Mouse (Mus musculus) liver, embryonic 12.5 days (tissue): ENCODE data around the gene Cfap58. TPM values are rescaled to one million over a fixed set of nuclear protein-coding genes. Genes with fewer than 3 reads are reported as not detected.

Experiments
- ATAC-seq: fragments of 200-750 bp; cut with Nextera tagmentation; 2 replicates; pipeline ENCODE4 v1.8.0; 2017; ENCODE audit warnings: moderate number of reproducible peaks, mild to moderate bottlenecking, moderate library complexity
- H3K27ac ChIP-seq: fragments of 300-500 bp; sonication (generic); 2 replicates; pipeline ENCODE4 v1.5.1; 2016; ENCODE audit warnings: mild to moderate bottlenecking
- H3K27me3 ChIP-seq: fragments of 300-500 bp; sonication (generic); replicated peaks from 2 replicates; pipeline ENCODE4 v1.6.1; 2016; ENCODE audit warnings: mild to moderate bottlenecking, moderate library complexity
- H3K36me3 ChIP-seq: fragments of 300-500 bp; sonication (generic); 2 replicates; pipeline ENCODE4 v1.6.1; 2016; ENCODE audit warnings: mild to moderate bottlenecking, moderate library complexity
- H3K4me1 ChIP-seq: fragments of 300-500 bp; sonication (generic); 2 replicates; pipeline ENCODE4 v1.6.1; 2016
- H3K4me2 ChIP-seq: fragments of 300-500 bp; sonication (generic); 2 replicates; pipeline ENCODE4 v1.6.1; 2016; ENCODE audit warnings: mild to moderate bottlenecking, moderate library complexity
- H3K4me3 ChIP-seq: fragments of 300-500 bp; sonication (generic); 2 replicates; pipeline ENCODE4 v1.5.1; 2016; ENCODE audit warnings: mild to moderate bottlenecking, moderate library complexity
- H3K9ac ChIP-seq: fragments of 300-500 bp; sonication (generic); 2 replicates; pipeline ENCODE4 v1.6.1; 2016; ENCODE audit warnings: mild to moderate bottlenecking, moderate library complexity
- H3K9me3 ChIP-seq: fragments of 300-500 bp; sonication (generic); replicated peaks from 2 replicates; pipeline ENCODE4 v1.6.1; 2016; ENCODE audit warnings: mild to moderate bottlenecking, moderate library complexity
- WGBS: fragments of 180-500 bp; shearing (Covaris S2); methylation state at CpG from one replicate; pipeline ENCODE4 v1.1.7; 2016; ENCODE audit not compliant: insufficient replicate concordance; 5-methylcytosine and 5-hydroxymethylcytosine counted together
- polyA plus RNA-seq: library from polyadenylated mRNA; unstranded; fragments of >200 nt; fragmentation: Nextera tagmentation; extraction: Ambion mirVana; gene quantifications from 2 replicates; pipeline ENCODE4 v1.2.1, GENCODE M21; 2016

The Cfap58 gene
- polyA plus RNA-seq, 1 experiment from 2014 or later: not detected

GRCm38 (mm10) chr19:47905081-47905480 is 32.4 kb upstream of the Cfap58 start:
- H3K9me3 ChIP-seq: no peaks in the 10 kb centered on the region
- H3K36me3 ChIP-seq: peaks cover 7% of the 10 kb centered on the region; the same call in 1 of the 2 replicates
- no peak overlapping the region for H3K4me3 ChIP-seq
- no peak overlapping the region for H3K27ac ChIP-seq
- 50% methylated on average over 4 of the region's 4 CpGs for WGBS
- H3K4me2 ChIP-seq: no peak overlapping the region
- peaks cover 76% of the 10 kb centered on the region for H3K4me1 ChIP-seq
- no peak for ATAC-seq
- H3K27me3 ChIP-seq: no peaks in the 10 kb centered on the region
- no peak overlapping the region for H3K9ac ChIP-seq

GRCm38 (mm10) chr19:47905603-47906002 is 31.9 kb upstream of the Cfap58 start:
- Histone ChIP-seq H3K9me3 (no peaks in the 10 kb centered on the region), H3K4me3 (no peak overlapping the region), H3K4me1 (peaks cover 76% of the 10 kb centered on the region), H3K9ac (no peak overlapping the region), H3K4me2 (no peak overlapping the region), H3K27ac (no peak overlapping the region), H3K36me3 (peaks cover 7% of the 10 kb centered on the region; the same call in 1 of the 2 replicates), H3K27me3 (no peaks in the 10 kb centered on the region)
- no peak for ATAC-seq
- WGBS: 60% methylated on average over 5 of the region's 5 CpGs

- Histone ChIP-seq H3K27ac (no peak overlapping the region), H3K36me3 (peaks cover 20% of the 10 kb centered on the region), H3K4me3 (no peak overlapping the region), H3K9ac (no peak overlapping the region), H3K4me1 (peaks cover 70% of the 10 kb centered on the region), H3K9me3 (no peaks in the 10 kb centered on the region), H3K27me3 (no peaks in the 10 kb centered on the region), H3K4me2 (no peak overlapping the region)
- ATAC-seq: no peak
- 89% methylated on average over 9 of the region's 9 CpGs for WGBS
Measured at GRCm38 (mm10) chr19:47907596-47907995, 29.9 kb upstream of the Cfap58 start.

GRCm38 (mm10) chr19:47908961-47909371 is 28.5 kb upstream of the Cfap58 start:
- Histone ChIP-seq H3K36me3 (peaks cover 20% of the 10 kb centered on the region), H3K4me3 (no peak overlapping the region), H3K27me3 (no peaks in the 10 kb centered on the region), H3K9ac (no peak overlapping the region), H3K4me1 (peaks cover 56% of the 10 kb centered on the region), H3K9me3 (no peaks in the 10 kb centered on the region), H3K4me2 (peak overlapping the region; percentile 46), H3K27ac (no peak overlapping the region)
- ATAC-seq: no peak
- 49% methylated on average over 6 of the region's 6 CpGs for WGBS

- Histone ChIP-seq H3K9me3 (no peaks in the 10 kb centered on the region), H3K27me3 (no peaks in the 10 kb centered on the region), H3K36me3 (peaks cover 20% of the 10 kb centered on the region), H3K4me1 (peaks cover 56% of the 10 kb centered on the region), H3K4me2 (peak overlapping the region; percentile 46), H3K27ac (peak overlapping the region; percentile 36; the same call in 1 of the 2 replicates), H3K4me3 (peak overlapping the region; percentile 19), H3K9ac (0 out of 2 replicates have a peak overlapping the region, but pooled peaks have one; percentile 24)
- ATAC-seq: no peak
- WGBS: 28% methylated on average over 10 of the region's 10 CpGs
Measured at GRCm38 (mm10) chr19:47909387-47910116, 27.9 kb upstream of the Cfap58 start.

GRCm38 (mm10) chr19:47910117-47910618 is 27.3 kb upstream of the Cfap58 start:
- ATAC-seq: peak; percentile 63
- Histone ChIP-seq H3K9ac (0 out of 2 replicates have a peak overlapping the region, but pooled peaks have one; percentile 24), H3K27me3 (no peaks in the 10 kb centered on the region), H3K4me2 (peak overlapping the region; percentile 46), H3K27ac (peak overlapping the region; percentile 36; the same call in 1 of the 2 replicates), H3K9me3 (no peaks in the 10 kb centered on the region), H3K4me1 (peaks cover 56% of the 10 kb centered on the region), H3K36me3 (peaks cover 20% of the 10 kb centered on the region), H3K4me3 (peak overlapping the region; percentile 19; the same call in 1 of the 2 replicates)
- WGBS: 42% methylated on average over 2 of the region's 4 CpGs

- 71% methylated on average over 4 of the region's 4 CpGs for WGBS
Measured at GRCm38 (mm10) chr19:47910751-47911150, 26.7 kb upstream of the Cfap58 start.

GRCm38 (mm10) chr19:47913344-47913743 is 24.1 kb upstream of the Cfap58 start:
- Histone ChIP-seq H3K27ac (no peak overlapping the region), H3K9ac (no peak overlapping the region), H3K27me3 (no peaks in the 10 kb centered on the region), H3K36me3 (peaks cover 14% of the 10 kb centered on the region), H3K4me2 (no peak overlapping the region), H3K4me3 (no peak overlapping the region), H3K9me3 (no peaks in the 10 kb centered on the region), H3K4me1 (peaks cover 51% of the 10 kb centered on the region)
- no peak for ATAC-seq
- 82% methylated on average over 7 of the region's 7 CpGs for WGBS

More at GRCm38 (mm10) chr19:47910751-47911150, 26.7 kb upstream of the Cfap58 start:
- Histone ChIP-seq H3K4me2 (0 out of 2 replicates have a peak overlapping the region, but pooled peaks have one; percentile 46), H3K4me1 (peaks cover 53% of the 10 kb centered on the region), H3K27ac (peak overlapping the region; percentile 36; the same call in 1 of the 2 replicates), H3K27me3 (no peaks in the 10 kb centered on the region), H3K9ac (no peak overlapping the region), H3K4me3 (no peak overlapping the region), H3K9me3 (no peaks in the 10 kb centered on the region), H3K36me3 (peaks cover 20% of the 10 kb centered on the region)
- no peak for ATAC-seq

- ATAC-seq: no peak
- Histone ChIP-seq H3K9ac (no peak overlapping the region), H3K4me1 (peaks cover 46% of the 10 kb centered on the region), H3K4me3 (no peak overlapping the region), H3K27me3 (no peaks in the 10 kb centered on the region), H3K9me3 (no peaks in the 10 kb centered on the region), H3K27ac (no peak overlapping the region), H3K36me3 (peaks cover 14% of the 10 kb centered on the region), H3K4me2 (no peak overlapping the region)
- WGBS: 82% methylated on average over 4 of the region's 4 CpGs
Measured at GRCm38 (mm10) chr19:47914191-47914590, 23.3 kb upstream of the Cfap58 start.

GRCm38 (mm10) chr19:47915251-47915650 is 22.2 kb upstream of the Cfap58 start:
- WGBS: 76% methylated on average over 4 of the region's 4 CpGs

GRCm38 (mm10) chr19:47917396-47917795 is 20.1 kb upstream of the Cfap58 start:
- H3K4me3 ChIP-seq: peak overlapping the region; percentile 83
- no peaks in the 10 kb centered on the region for H3K9me3 ChIP-seq
- 72% methylated on average over 4 of the region's 4 CpGs for WGBS
- peak overlapping the region; percentile 90 for H3K4me2 ChIP-seq
- no peak for ATAC-seq
- peaks cover 28% of the 10 kb centered on the region for H3K4me1 ChIP-seq
- H3K27ac ChIP-seq: no peak overlapping the region
- H3K36me3 ChIP-seq: no peaks in the 10 kb centered on the region; the same call in 1 of the 2 replicates
- no peaks in the 10 kb centered on the region for H3K27me3 ChIP-seq
- H3K9ac ChIP-seq: peak overlapping the region; percentile 83; the same call in 1 of the 2 replicates

More at GRCm38 (mm10) chr19:47915251-47915650, 22.2 kb upstream of the Cfap58 start:
- Histone ChIP-seq H3K27me3 (no peaks in the 10 kb centered on the region), H3K9ac (no peak overlapping the region), H3K4me1 (peaks cover 42% of the 10 kb centered on the region), H3K9me3 (no peaks in the 10 kb centered on the region), H3K4me3 (no peak overlapping the region), H3K36me3 (peaks cover 14% of the 10 kb centered on the region), H3K27ac (no peak overlapping the region), H3K4me2 (no peak overlapping the region)
- no peak for ATAC-seq

GRCm38 (mm10) chr19:47918016-47918415 is 19.5 kb upstream of the Cfap58 start:
- 24% methylated on average over 9 of the region's 9 CpGs for WGBS

More at GRCm38 (mm10) chr19:47918016-47918415, 19.5 kb upstream of the Cfap58 start:
- Histone ChIP-seq H3K4me2 (peak overlapping the region; percentile 90), H3K9me3 (no peaks in the 10 kb centered on the region), H3K4me3 (peak overlapping the region; percentile 83), H3K27me3 (no peaks in the 10 kb centered on the region), H3K27ac (peak overlapping the region; percentile 80; the same call in 1 of the 2 replicates), H3K9ac (peak overlapping the region; percentile 83), H3K4me1 (peaks cover 28% of the 10 kb centered on the region), H3K36me3 (no peaks in the 10 kb centered on the region)
- ATAC-seq: no peak
